Mouse (Mus musculus) midbrain, embryonic 15.5 days (tissue): ENCODE data around the gene Cdk17. TPM values are rescaled to one million over a fixed set of nuclear protein-coding genes. Genes with fewer than 3 reads are reported as not detected.

ENCODE experiments used
- ATAC-seq: fragments of 200-750 bp; cut with Nextera tagmentation; replicated peaks from 2 replicates; pipeline ENCODE4 v1.8.0; 2017; ENCODE audit warnings: moderate TSS enrichment
- H3K27ac ChIP-seq: fragments of 300-500 bp; sonication (generic); 2 replicates; pipeline ENCODE4 v1.5.1; 2015; ENCODE audit warnings: mild to moderate bottlenecking, inconsistent platforms
- H3K27me3 ChIP-seq: fragments of 300-500 bp; sonication (generic); replicated peaks from 2 replicates; pipeline ENCODE4 v1.6.1; 2015; ENCODE audit warnings: inconsistent platforms
- H3K36me3 ChIP-seq: fragments of 300-500 bp; sonication (generic); replicated peaks from 2 replicates; pipeline ENCODE4 v1.6.1; 2015; ENCODE audit warnings: inconsistent platforms
- H3K4me1 ChIP-seq: fragments of 300-500 bp; sonication (generic); 2 replicates; pipeline ENCODE4 v1.6.1; 2015; ENCODE audit warnings: inconsistent platforms
- H3K4me2 ChIP-seq: fragments of 300-500 bp; sonication (generic); 2 replicates; pipeline ENCODE4 v1.6.1; 2015; ENCODE audit warnings: inconsistent platforms, mild to moderate bottlenecking, moderate library complexity
- H3K4me3 ChIP-seq: fragments of 300-500 bp; sonication (generic); 2 replicates; pipeline ENCODE4 v1.5.1; 2015; ENCODE audit warnings: mild to moderate bottlenecking, inconsistent platforms
- H3K9ac ChIP-seq: fragments of 300-500 bp; sonication (generic); 2 replicates; pipeline ENCODE4 v1.6.1; 2015; ENCODE audit warnings: mild to moderate bottlenecking, inconsistent platforms
- H3K9me3 ChIP-seq: fragments of 300-500 bp; sonication (generic); 2 replicates; pipeline ENCODE4 v1.6.1; 2016; ENCODE audit warnings: inconsistent platforms
- WGBS: fragments of 180-500 bp; shearing (Covaris S2); methylation state at CpG from one replicate; pipeline ENCODE4 v1.1.7; 2015; ENCODE audit warnings: mixed read lengths; 5-methylcytosine and 5-hydroxymethylcytosine counted together
- polyA plus RNA-seq: library from polyadenylated mRNA; unstranded; fragments of >200 nt; fragmentation: Nextera tagmentation; extraction: Ambion mirVana; gene quantifications from 2 replicates; pipeline ENCODE4 v1.2.1, GENCODE M21; 2015

Cdk17 gene
- polyA plus RNA-seq, 1 experiment from 2014 or later: 45.7 TPM

DNA sequence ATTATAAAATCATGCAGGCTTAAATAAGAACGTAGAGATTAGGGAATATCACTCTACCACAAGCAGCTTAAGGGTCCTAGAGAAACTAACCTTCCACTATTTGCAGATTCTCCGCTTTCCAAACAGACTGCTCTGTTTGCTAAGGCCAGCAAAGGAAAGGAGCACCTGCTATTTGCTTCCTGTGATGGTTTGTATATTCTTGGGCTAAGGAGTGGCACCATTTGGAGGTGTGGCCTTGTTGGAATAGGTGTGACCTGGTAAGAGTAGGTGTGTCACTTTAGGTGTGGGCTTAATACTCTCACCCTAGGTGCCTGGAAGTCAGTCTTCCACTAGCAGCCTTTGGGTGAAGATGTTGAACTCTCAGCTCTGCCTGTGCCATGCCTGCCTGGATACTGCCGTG is 34.6 kb upstream of the Cdk17 start:
- 0 out of 2 replicates have a peak, but pooled peaks cover 4% of the 10 kb centered on the region for H3K4me1 ChIP-seq
- H3K9me3 ChIP-seq: no peaks in the 10 kb centered on the region
- ATAC-seq: no peak
- no peak overlapping the region for H3K4me2 ChIP-seq
- H3K9ac ChIP-seq: no peak overlapping the region
- 78% methylated on average over 3 of the region's 3 CpGs for WGBS
- H3K4me3 ChIP-seq: no peak overlapping the region
- H3K36me3 ChIP-seq: no peaks in the 10 kb centered on the region
- H3K27ac ChIP-seq: no peak overlapping the region
- no peaks in the 10 kb centered on the region for H3K27me3 ChIP-seq

GRCm38 (mm10) chr10:93128566-93128965 is 32.1 kb upstream of the Cdk17 start:
- Histone ChIP-seq H3K4me2 (no peak overlapping the region), H3K36me3 (no peaks in the 10 kb centered on the region), H3K9ac (no peak overlapping the region), H3K9me3 (no peaks in the 10 kb centered on the region), H3K4me1 (0 out of 2 replicates have a peak, but pooled peaks cover 4% of the 10 kb centered on the region), H3K4me3 (no peak overlapping the region), H3K27me3 (no peaks in the 10 kb centered on the region), H3K27ac (no peak overlapping the region)
- no peak for ATAC-seq
- 91% methylated on average over 2 of the region's 2 CpGs for WGBS

DNA sequence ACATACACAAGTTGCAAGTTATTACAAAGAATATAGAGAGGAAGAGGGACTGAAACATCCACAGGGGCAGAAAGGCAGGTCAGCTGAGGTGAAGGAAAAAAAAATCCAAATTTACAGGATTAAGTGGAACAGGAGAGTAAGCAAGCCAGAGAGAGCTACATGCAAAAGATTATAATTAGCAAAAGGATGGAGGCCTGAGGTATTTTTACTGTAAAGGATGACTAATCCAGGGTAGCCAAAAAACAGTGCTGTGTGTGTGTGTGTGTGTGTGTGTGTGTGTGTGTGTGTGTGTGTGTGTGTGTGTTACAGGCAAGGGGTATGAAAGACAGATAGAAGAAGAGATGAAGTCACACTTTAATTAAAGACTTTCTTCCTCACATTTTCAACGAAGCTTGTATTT is 31.3 kb upstream of the Cdk17 start:
- H3K4me3 ChIP-seq: no peak overlapping the region
- H3K4me1 ChIP-seq: 0 out of 2 replicates have a peak, but pooled peaks cover 4% of the 10 kb centered on the region
- no peak overlapping the region for H3K27ac ChIP-seq
- 72% methylated on average over 1 of the region's 1 CpGs for WGBS
- no peaks in the 10 kb centered on the region for H3K9me3 ChIP-seq
- ATAC-seq: no peak
- no peaks in the 10 kb centered on the region for H3K27me3 ChIP-seq
- H3K9ac ChIP-seq: no peak overlapping the region
- H3K36me3 ChIP-seq: no peaks in the 10 kb centered on the region
- no peak overlapping the region for H3K4me2 ChIP-seq

DNA sequence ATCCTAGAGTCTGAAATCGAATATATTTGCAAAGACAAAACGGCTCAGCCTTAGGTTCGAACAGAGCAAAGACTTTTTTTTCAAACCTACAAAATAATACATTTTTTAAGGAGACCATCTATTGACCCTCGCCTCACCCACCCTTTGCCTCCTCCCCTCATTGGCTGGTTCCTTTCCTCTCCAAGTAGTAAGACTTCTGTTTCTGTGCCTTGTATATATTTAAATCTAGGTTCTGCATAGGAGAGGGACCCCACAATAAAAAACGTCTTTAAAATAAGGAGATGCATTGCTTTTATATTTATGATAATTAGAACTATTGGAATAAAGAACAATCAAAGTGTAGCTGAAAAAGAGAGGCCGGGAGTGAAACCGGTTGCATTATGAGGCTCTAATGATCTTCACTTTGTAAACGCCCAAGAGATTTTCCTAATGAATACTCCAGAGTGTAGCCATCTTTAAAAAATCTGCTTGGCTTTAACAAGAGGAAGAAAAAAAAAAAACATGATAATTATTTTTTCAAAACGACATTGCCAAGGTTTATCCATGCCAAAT is 30.7 kb upstream of the Cdk17 start:
- WGBS: 33% methylated on average over 9 of the region's 9 CpGs
- Histone ChIP-seq H3K27me3 (no peaks in the 10 kb centered on the region), H3K4me1 (0 out of 2 replicates have a peak, but pooled peaks cover 4% of the 10 kb centered on the region), H3K27ac (no peak overlapping the region), H3K36me3 (no peaks in the 10 kb centered on the region), H3K9ac (no peak overlapping the region), H3K4me3 (no peak overlapping the region), H3K4me2 (no peak overlapping the region), H3K9me3 (no peaks in the 10 kb centered on the region)
- no peak; the same call in 1 of the 2 replicates for ATAC-seq

DNA sequence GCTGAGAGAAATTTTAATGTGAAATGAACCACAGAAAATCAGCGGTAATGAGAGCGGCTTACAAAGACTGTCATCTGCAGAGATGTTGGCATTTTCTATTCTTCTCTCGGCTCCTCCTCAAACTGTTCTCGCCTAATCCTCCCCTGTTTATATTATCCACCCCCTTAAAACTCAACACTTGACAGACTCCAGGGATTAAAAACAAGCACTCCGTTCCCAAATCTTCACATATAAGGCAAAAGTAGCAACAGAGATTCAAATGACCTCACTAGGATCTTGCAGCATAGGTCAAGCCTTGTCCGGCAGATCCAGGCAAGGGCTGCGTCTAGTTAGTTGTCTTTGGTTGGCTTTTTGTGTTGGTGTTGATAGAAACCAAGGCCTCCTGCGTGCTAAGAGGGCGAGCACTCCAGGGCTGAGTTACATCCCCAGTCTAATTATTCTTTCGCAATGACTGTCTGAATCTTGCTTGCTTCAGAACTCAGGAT is 30.2 kb upstream of the Cdk17 start:
- Histone ChIP-seq H3K9ac (no peak overlapping the region), H3K4me3 (no peak overlapping the region), H3K27me3 (no peaks in the 10 kb centered on the region), H3K27ac (peak overlapping the region; percentile 71), H3K36me3 (no peaks in the 10 kb centered on the region), H3K9me3 (no peaks in the 10 kb centered on the region), H3K4me2 (no peak overlapping the region), H3K4me1 (0 out of 2 replicates have a peak, but pooled peaks cover 4% of the 10 kb centered on the region)
- ATAC-seq: no peak; the same call in 1 of the 2 replicates
- 30% methylated on average over 10 of the region's 10 CpGs for WGBS

DNA sequence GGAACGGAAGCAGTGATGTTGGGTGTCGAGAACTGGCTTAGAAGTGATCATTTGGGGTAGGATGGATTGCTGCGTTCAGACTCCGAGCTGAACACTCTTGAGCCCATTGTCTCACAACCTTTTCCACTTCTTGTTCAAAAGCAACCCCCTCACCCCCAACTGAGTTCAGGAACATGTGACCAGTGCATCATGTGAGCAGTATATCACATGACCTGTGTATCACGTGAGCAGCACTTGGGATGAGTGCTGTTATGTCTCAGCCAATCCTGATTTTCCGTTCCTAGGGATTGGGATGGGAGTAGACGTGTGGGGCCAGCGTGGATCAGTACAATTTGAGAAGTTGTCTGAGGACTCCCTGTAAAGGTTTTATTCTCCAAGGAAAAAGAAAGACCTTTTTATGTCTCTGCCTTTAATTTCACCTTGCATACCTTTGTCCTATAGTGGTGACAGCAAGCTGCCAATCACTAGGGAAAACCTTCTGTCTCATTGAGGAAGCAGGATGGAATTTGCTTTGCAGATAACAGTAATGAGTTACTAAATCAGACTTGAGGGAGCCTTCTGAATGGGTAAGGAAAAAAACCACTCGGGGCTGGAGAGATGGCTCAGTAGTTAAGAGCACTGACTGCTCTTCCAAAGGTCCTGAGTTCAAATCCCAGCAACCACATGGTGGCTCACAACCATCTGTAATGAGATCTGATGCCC is 28.7 kb upstream of the Cdk17 start:
- H3K4me1 ChIP-seq: 0 out of 2 replicates have a peak, but pooled peaks cover 4% of the 10 kb centered on the region
- no peaks in the 10 kb centered on the region for H3K9me3 ChIP-seq
- 91% methylated on average over 9 of the region's 9 CpGs for WGBS
- no peak overlapping the region for H3K4me2 ChIP-seq
- H3K27me3 ChIP-seq: no peaks in the 10 kb centered on the region
- no peaks in the 10 kb centered on the region for H3K36me3 ChIP-seq
- ATAC-seq: no peak
- H3K27ac ChIP-seq: no peak overlapping the region
- no peak overlapping the region for H3K4me3 ChIP-seq
- no peak overlapping the region for H3K9ac ChIP-seq

- ATAC-seq: no peak
These were observed 21.9 kb upstream of the Cdk17 start for GRCm38 (mm10) chr10:93138730-93139129.

GRCm38 (mm10) chr10:93140778-93141177 is 19.9 kb upstream of the Cdk17 start:
- no peak overlapping the region for H3K4me3 ChIP-seq
- H3K4me2 ChIP-seq: no peak overlapping the region
- H3K27me3 ChIP-seq: no peaks in the 10 kb centered on the region
- no peaks in the 10 kb centered on the region for H3K36me3 ChIP-seq
- WGBS: 61% methylated on average over 4 of the region's 4 CpGs
- no peak overlapping the region for H3K27ac ChIP-seq
- ATAC-seq: no peak
- peaks cover 7% of the 10 kb centered on the region; the same call in 1 of the 2 replicates for H3K4me1 ChIP-seq
- no peaks in the 10 kb centered on the region for H3K9me3 ChIP-seq
- H3K9ac ChIP-seq: no peak overlapping the region

More at GRCm38 (mm10) chr10:93138730-93139129, 21.9 kb upstream of the Cdk17 start:
- H3K36me3 ChIP-seq: no peaks in the 10 kb centered on the region
- H3K9ac ChIP-seq: no peak overlapping the region
- H3K4me2 ChIP-seq: no peak overlapping the region
- H3K27me3 ChIP-seq: no peaks in the 10 kb centered on the region
- 93% methylated on average over 3 of the region's 3 CpGs for WGBS
- no peak overlapping the region for H3K4me3 ChIP-seq
- no peaks in the 10 kb centered on the region for H3K9me3 ChIP-seq
- peaks cover 6% of the 10 kb centered on the region; the same call in 1 of the 2 replicates for H3K4me1 ChIP-seq
- no peak overlapping the region for H3K27ac ChIP-seq

GRCm38 (mm10) chr10:93142600-93143284 is 17.9 kb upstream of the Cdk17 start:
- Histone ChIP-seq H3K4me2 (peak overlapping the region; percentile 42), H3K27ac (no peak overlapping the region), H3K4me1 (peaks cover 7% of the 10 kb centered on the region; the same call in 1 of the 2 replicates), H3K36me3 (no peaks in the 10 kb centered on the region), H3K4me3 (no peak overlapping the region), H3K9me3 (no peaks in the 10 kb centered on the region), H3K27me3 (no peaks in the 10 kb centered on the region), H3K9ac (no peak overlapping the region)
- no peak for ATAC-seq
- WGBS: 37% methylated on average over 8 of the region's 8 CpGs

DNA sequence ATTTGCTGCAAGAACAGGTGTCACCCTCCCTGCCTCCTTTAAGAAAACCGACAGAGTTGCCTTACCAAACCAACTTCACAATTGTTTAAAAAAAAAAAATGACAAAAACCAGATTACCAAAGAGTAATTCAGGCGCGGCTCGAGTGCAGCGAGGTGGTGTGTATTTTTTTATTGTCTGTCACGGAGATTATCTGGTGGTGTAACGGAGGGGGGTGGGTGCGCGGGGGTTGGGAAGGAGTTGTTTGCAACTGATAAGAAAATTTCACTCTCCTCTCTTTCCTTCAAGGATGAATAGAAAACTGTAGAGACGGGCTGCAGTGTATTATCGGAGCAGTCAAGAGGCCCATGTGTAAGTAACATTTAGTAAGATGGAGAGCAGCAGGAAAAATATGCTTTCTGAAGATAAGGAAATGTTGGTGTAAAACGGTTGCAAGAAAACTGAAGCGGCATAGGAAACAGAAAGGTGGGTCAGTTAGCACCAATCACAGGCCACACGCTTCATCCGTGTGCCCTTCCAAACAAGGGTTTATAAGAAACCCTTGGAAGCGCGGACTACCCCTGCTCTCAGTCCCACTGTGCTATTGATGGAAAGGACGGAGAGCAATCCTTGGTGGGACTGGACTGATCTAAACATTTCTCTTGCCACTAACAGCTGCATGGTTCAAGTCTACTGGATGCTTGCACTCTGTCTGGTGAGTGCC is 17.2 kb upstream of the Cdk17 start:
- no peak for ATAC-seq
- no peak overlapping the region for H3K4me3 ChIP-seq
- WGBS: 25% methylated on average over 18 of the region's 18 CpGs
- no peak overlapping the region for H3K27ac ChIP-seq
- no peaks in the 10 kb centered on the region for H3K27me3 ChIP-seq
- H3K4me1 ChIP-seq: peaks cover 7% of the 10 kb centered on the region; the same call in 1 of the 2 replicates
- H3K9ac ChIP-seq: no peak overlapping the region
- no peaks in the 10 kb centered on the region for H3K36me3 ChIP-seq
- H3K4me2 ChIP-seq: peak overlapping the region; percentile 42
- H3K9me3 ChIP-seq: no peaks in the 10 kb centered on the region

- no peak overlapping the region for H3K9ac ChIP-seq
- no peaks in the 10 kb centered on the region for H3K27me3 ChIP-seq
- H3K36me3 ChIP-seq: no peaks in the 10 kb centered on the region
- no peak overlapping the region for H3K4me3 ChIP-seq
- no peaks in the 10 kb centered on the region for H3K9me3 ChIP-seq
- H3K4me2 ChIP-seq: no peak overlapping the region
- WGBS: 77% methylated on average over 6 of the region's 6 CpGs
- peaks cover 7% of the 10 kb centered on the region; the same call in 1 of the 2 replicates for H3K4me1 ChIP-seq
- no peak for ATAC-seq
- H3K27ac ChIP-seq: no peak overlapping the region
These were observed 16.7 kb upstream of the Cdk17 start for GRCm38 (mm10) chr10:93143986-93144314.

- 93% methylated on average over 1 of the region's 1 CpGs for WGBS
- no peaks in the 10 kb centered on the region for H3K36me3 ChIP-seq
These were observed 16.1 kb upstream of the Cdk17 start for GRCm38 (mm10) chr10:93144579-93144978.

More at GRCm38 (mm10) chr10:93144579-93144978, 16.1 kb upstream of the Cdk17 start:
- Histone ChIP-seq H3K4me3 (no peak overlapping the region), H3K4me2 (no peak overlapping the region), H3K9me3 (no peaks in the 10 kb centered on the region), H3K27me3 (no peaks in the 10 kb centered on the region), H3K4me1 (peaks cover 7% of the 10 kb centered on the region; the same call in 1 of the 2 replicates), H3K9ac (no peak overlapping the region), H3K27ac (no peak overlapping the region)
- no peak for ATAC-seq
